In genomic region chr1:82808564-82808963, GRCm38 (mm10) we compare ENCODE assay signal across 1 mouse cellular context.
TF ChIP-seq lines count a peak whose summit lies in the region.

No protein-coding gene starts in this region.

TF ChIP-seq in myocyte, 11 proteins besides CTCF, POLR2A, EP300 and RAD21 (continued from another document):
- TF ChIP-seq CEBPB (IDR thresholded peaks at IDR 0.05; ENCODE audit: insufficient read depth, poor library complexity, severe bottlenecking), result no peak
- TF ChIP-seq TCF3 (IDR thresholded peaks at IDR 0.05; ENCODE audit: insufficient read length, low read depth), result no peak
